Mouse (Mus musculus) spleen, adult 2 months (tissue): ENCODE results near the gene Afdn.

ENCODE experiments used
- CTCF ChIP-seq: fragments of 200-500 bp; IDR thresholded peaks from 2 replicates; pipeline ENCODE4 v1.5.1; 2011; ENCODE audit warnings: mild to moderate bottlenecking, inconsistent platforms; ENCODE audit not compliant: insufficient read depth, insufficient read length, insufficient replicate concordance; ENCODE audit errors: extremely low read depth
- POLR2A ChIP-seq: fragments of 200-500 bp; IDR thresholded peaks from 2 replicates; pipeline ENCODE4 v1.6.1; 2011; ENCODE audit warnings: low read depth, low read length, inconsistent platforms

GRCm38 (mm10) chr17:13732685-13733084 lies 27.7 kb upstream of the Afdn start:
- no peak for TF ChIP-seq CTCF
- TF ChIP-seq POLR2A = no peak
